Mouse (Mus musculus): ENCODE data around the gene Hist1h2af.

Gene Hist1h2af

GRCm38 (mm10) chr13:23513517-23513916 lies 20.2 kb upstream of the Hist1h2af start:
- intact Hi-C loops (cut with DNase I) = no loop called here

GRCm38 (mm10) chr13:23515281-23515680 lies 18.4 kb upstream of the Hist1h2af start:
- intact Hi-C loops (cut with DNase I) = loop anchor here (5.0 kb wide), 1 partner anchor 1498 kb away; no protein-coding TSS in a partner anchor

- intact Hi-C loops (cut with DNase I) = loop anchor here (2.0 to 5.0 kb wide), 3 partner anchors 69 to 1499 kb away; no protein-coding TSS in a partner anchor
These were observed 17.7 kb upstream of the Hist1h2af start for GRCm38 (mm10) chr13:23515826-23516620.

- intact Hi-C loops (cut with DNase I) = loop anchor here (2.0 to 5.0 kb wide), 3 partner anchors 70 to 1500 kb away; no protein-coding TSS in a partner anchor
These were observed 16.7 kb upstream of the Hist1h2af start for GRCm38 (mm10) chr13:23516822-23517602.

GRCm38 (mm10) chr13:23517603-23518294 lies 16.0 kb upstream of the Hist1h2af start:
- intact Hi-C loops (cut with DNase I) = loop anchor here (2.0 to 5.0 kb wide), 4 partner anchors 71 to 1577 kb away; no protein-coding TSS in a partner anchor

- intact Hi-C loops (cut with DNase I) = loop anchor here (2.0 to 5.0 kb wide), 2 partner anchors 1501 to 1577 kb away; no protein-coding TSS in a partner anchor
These were observed 15.5 kb upstream of the Hist1h2af start for GRCm38 (mm10) chr13:23518295-23518603.

- intact Hi-C loops (cut with DNase I) = loop anchor here (2.0 to 5.0 kb wide), 2 partner anchors 1502 to 1578 kb away; no protein-coding TSS in a partner anchor
These were observed 14.8 kb upstream of the Hist1h2af start for GRCm38 (mm10) chr13:23518885-23519284.

GRCm38 (mm10) chr13:23519416-23519815 lies 14.3 kb upstream of the Hist1h2af start:
- intact Hi-C loops (cut with DNase I) = loop anchor here (2.0 to 5.0 kb wide), 2 partner anchors 1502 to 1579 kb away; no protein-coding TSS in a partner anchor

GRCm38 (mm10) chr13:23521703-23522102 lies 12.0 kb upstream of the Hist1h2af start:
- intact Hi-C loops (cut with DNase I) = no loop called here

- intact Hi-C loops (cut with DNase I) = no loop called here
These were observed 9.7 kb upstream of the Hist1h2af start for GRCm38 (mm10) chr13:23523976-23524375.

- intact Hi-C loops (cut with DNase I) = loop anchor here (5.0 kb wide), 1 partner anchor 1492 kb away; no protein-coding TSS in a partner anchor
These were observed 9.1 kb upstream of the Hist1h2af start for GRCm38 (mm10) chr13:23524654-23525053.

- intact Hi-C loops (cut with DNase I) = loop anchor here (5.0 kb wide), 1 partner anchor 1494 kb away; no protein-coding TSS in a partner anchor
These were observed 7.8 kb upstream of the Hist1h2af start for GRCm38 (mm10) chr13:23525901-23526300.

GRCm38 (mm10) chr13:23526312-23526711 lies 7.4 kb upstream of the Hist1h2af start:
- intact Hi-C loops (cut with DNase I) = loop anchor here (5.0 kb wide), 1 partner anchor 1494 kb away; no protein-coding TSS in a partner anchor

GRCm38 (mm10) chr13:23529005-23529404 lies 4.7 kb upstream of the Hist1h2af start:
- intact Hi-C loops (cut with DNase I) = loop anchor here (5.0 kb wide), 1 partner anchor 1497 kb away; no protein-coding TSS in a partner anchor

- intact Hi-C loops (cut with DNase I) = loop anchor here (5.0 kb wide), 1 partner anchor 1497 kb away; no protein-coding TSS in a partner anchor
These were observed 4.1 kb upstream of the Hist1h2af start for GRCm38 (mm10) chr13:23529480-23530165.

GRCm38 (mm10) chr13:23530181-23530900 lies 3.4 kb upstream of the Hist1h2af start:
- intact Hi-C loops (cut with DNase I) = no loop called here

- intact Hi-C loops (cut with DNase I) = no loop called here
These were observed 2.5 kb upstream of the Hist1h2af start, which contains the start of gene Hist1h4h for GRCm38 (mm10) chr13:23530901-23531875. TSS of gene Hist1h4h (plus strand) at chr13:23531050.

Measured in adrenal gland (tissue).